Mouse (Mus musculus) 416B (cell line): Measurements from ENCODE around the gene Ywhah.
"Not testable (repeated sequence)": the region's sequence is repeated elsewhere in the genome, so short reads cannot be mapped to it uniquely, and the experiment has no call there.

ENCODE experiments used
- DNase-seq: peaks from one replicate; pipeline ENCODE4 v3.0.0; 2011; ENCODE audit warnings: low read depth

Gene Ywhah

DNA sequence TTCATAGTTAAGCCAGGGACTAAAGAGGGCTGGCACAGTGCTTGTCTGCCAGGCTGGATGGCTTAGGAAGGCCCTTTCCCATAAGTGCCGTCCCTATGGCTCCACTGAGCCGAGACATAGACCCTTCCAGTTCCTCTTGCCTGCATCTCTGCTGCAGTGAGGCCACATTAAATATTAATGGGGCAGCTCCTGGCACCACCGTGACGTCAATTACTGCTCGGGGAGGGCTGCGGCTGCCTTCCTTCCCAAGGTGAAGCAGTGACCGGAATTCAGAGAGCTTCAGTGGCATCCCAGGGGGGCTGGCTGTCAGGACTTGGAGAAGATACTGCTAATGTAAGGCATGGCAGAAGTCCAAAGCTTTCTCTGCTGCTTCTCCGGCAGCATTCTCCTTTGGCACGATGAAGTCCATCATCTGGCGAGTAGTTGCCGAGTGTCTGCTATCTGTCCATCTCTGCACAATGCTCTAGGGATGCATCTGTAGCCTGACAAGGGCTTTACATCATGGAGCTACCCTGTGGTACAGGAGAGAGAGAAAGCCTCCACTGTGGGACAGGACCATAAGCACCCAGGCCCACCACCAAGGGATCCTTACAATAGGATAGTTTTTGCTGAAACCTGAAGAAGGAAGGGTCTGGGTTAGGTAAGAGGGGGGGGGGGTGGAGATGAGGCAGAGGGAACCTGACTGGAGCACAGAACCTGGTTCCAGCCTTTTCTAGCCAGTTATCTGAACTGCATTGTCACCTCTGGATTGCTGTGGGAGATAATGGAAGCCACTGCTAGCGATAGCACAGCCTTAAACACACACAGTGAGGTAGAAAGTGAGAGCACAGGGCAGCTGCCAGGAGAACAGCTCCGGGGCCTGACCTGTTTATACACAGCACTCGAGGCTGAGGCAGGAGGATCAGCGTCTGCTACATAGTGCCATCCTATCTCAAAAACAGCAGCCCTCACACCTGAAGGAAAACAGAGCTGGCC is 7.2 kb upstream of the Ywhah start:
- no peak for DNase-seq

DNA sequence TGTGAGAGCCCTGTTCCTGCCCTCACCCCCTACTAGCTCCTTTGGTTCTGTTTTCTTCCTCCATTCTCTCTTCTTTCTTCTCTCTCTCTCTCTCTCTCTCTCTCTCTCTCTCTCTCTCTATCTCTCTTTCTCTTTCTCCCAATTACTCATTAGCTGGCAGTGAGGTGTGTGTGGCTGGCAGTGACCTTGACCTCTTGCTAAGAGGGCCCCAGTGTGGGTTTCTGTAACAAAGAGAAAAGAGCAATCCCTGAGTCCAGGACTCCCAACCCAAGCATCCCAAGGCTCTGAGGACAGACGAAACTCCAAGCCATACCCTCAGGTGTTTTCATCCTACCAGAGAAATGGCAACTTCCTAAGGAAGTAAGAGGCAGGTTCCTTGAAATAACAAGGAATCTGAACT is 4.5 kb upstream of the Ywhah start:
- no peak for DNase-seq

DNA sequence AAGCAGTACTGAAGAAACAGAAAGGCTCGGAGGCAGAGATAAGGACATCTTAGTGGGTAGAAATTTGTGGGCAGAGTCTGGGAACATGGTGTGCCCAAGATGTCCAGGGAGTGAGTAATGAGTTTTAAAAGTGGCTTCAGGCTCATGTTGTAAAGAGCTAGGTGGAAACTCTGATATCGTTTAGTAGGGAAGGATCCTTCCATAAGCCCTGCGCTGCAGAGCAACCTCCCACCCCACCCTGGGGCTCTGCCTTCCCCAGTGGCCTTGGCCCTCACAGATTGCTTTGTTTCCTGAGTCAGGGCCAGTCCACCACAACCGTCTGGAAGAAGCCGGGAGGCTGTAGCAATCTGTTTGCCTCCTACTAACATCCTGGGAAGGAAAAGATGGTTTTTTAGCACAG is 3.0 kb upstream of the Ywhah start:
- DNase-seq, result peak; percentile 64

DNA sequence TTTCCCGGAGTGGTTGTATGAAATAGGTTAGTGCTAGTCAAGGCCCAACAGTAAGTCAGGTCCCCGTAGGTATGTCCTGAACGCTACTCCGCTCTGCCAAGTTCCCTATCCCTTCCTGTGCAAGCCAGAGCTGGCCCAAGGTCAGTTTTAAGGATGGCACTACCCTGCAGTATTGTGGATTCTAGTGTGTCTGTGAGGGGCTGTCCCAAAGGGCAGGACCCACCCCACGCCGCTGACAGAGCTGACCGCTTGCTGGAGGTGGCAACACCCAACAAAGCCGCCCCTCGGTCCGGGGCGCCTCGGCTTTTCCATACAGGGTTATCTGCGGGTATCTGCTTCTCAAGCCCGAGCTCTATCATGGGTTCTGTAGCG is 441 bp upstream of the Ywhah start:
- no peak for DNase-seq

DNA sequence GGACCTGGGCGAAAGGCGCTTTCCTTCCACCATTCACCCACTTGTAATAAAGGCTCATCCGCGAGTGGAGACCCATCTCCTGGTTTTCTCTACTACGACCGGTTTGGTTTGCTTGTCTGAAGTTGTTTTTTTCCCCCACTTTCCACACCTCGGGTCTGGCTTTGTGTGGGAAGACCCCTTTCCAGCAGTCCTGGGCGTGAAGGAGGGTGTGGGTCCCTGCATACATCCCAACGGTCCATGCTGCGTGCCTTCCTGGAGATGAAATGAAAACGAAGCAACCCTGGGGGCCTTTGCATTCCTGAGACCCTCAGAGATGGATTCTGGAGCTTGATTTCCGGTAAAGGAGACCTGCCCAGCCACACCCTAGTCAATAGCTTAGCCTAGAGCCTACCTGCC is 808 bp downstream of the Ywhah start:
- DNase-seq, result no peak

DNA sequence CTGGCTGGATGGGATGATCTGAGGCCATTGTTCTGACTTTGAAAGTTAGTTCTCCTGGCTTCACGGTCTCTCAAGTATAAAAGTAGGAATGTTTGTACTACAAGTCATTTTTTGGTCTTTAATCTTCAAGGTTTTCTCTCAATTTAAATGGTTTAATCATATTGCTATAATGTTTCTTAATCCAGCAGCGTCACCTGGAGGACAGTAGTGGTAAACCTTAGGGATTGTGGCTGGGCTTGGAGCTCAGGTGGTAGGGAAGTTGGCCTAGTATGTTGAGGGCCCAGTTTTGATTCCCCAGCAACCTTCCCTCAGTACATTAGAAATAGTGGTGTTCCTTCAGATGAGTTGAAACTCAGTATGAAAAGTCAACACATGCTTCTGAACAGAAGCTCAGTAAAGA is 3.0 kb downstream of the Ywhah start:
- peak; percentile 52 for DNase-seq

DNA sequence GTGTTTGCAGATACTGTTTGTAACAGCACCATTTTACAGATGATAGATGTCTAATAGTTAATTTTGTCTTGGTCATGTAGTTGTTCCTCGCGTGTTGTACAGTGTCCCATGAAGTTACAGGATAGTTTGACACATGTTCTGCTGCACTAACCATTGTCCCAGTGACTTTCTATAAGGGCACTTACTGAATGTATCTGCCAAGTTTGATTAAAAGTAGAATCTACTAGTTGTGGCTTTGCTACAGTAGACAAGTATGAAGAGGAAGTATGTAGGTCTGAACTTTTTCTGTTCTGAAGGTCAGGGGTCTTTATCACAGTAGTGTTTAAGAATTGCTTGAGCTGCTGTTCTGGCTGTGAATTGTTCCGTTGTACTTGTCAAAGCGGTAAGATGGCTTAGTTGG is 4.7 kb downstream of the Ywhah start:
- no peak for DNase-seq

DNA sequence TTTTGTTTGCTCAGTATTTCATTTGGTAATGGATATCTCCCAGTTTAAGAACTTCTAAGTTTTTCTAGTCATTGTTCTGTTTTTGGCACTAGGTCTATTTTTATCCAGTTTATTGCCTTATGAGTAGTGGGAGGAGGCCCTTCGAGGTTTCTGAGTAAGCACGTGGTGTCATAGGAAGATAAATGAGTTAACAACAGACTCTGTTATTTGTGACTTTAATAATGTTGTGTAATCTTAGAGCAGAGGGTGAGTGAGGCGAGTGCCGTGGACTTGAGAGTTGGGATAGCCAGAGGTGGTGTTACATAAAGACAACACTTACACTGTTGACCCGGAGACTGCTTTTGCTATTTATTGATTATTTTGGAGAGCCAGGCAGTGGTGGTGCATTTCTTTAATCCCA is 5.9 kb downstream of the Ywhah start:
- peak; percentile 65 for DNase-seq

DNA sequence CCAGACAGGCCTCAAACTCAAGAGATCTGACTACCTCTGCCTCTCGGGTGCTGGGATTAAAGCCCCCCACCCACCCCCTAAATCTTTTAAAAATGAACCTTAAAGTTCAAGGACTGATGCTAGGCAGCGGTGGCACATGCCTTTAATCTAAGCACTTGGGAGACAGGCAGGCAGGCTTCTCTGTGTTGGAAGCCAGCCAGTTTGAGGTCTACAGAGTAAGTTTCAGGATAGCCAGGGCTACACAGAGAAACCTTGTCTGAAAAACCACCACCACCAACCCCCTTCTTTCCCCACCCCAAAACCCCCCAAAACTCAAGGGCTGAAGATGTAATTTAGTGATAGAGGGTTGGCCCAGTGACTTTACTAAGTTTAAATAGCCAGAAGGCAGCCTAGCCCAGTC is 10.0 kb downstream of the Ywhah start:
- DNase-seq, result no peak

DNA sequence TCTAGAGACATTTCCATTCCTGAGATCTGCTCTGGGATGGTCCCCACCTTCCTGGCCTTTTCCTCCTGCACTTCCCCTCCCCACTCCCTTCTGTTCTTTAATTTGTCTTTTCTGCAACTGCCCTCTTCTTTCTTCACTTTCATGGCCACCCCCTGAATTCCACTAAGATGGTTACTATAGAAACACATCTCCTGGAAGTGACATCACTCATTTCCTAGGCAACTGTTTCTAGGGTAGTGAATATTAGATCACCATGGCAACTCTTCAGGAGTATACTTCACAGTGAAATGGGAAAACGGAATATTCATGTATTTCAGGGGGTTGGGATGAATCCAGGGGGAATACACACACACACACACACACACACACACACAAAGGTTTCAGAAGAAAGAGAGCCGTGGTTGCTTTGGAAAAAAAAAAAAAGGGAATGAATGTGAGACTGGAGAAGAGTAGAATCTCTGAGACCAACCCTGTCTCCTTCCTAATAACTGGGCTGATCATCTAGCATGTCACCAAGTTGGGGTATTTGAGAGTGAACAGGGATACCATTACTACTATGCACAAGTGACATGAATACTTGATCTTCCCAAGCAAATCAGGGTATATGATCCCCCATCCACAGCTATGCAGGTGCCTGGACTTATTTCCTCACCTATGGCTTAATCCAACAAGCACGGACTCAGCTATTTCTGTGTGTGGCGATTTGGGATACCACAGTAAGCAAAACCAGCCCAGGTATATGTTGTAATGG is 12.0 kb downstream of the Ywhah start:
- DNase-seq, result no peak

DNA sequence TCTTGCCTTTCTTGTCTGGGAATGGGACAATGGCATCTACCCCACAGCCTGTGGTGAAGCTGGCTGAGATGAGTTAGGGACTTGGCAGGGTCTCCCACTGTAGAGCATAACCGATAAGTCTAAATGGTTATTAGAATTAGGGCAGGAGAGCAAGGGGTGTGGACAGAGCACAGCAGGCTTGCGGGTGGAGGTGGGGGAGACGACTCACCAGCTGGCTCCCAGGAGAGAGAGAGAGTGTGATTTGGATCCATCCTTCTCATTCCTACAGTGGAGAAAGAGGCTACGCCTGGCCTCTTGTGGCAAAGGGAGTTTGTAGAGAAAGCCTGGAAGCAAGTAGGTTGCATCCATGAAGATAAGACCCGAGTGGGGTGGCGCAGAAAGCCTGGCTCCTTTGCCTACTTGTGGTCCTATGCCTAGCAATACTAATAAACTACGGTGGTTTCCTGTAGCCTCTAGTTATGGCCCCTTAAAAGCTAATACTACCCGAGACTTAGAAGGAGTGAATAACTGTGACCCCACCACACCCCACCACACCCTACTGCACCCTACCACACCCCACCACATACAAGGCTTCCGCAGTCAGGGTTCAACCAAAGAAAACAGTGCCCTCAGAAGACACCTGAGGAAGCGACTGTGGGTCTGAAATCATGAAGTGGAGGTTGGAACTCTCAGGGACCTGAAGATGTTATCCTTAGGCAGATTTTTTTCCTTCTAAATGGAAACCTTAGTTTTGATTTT is 13.6 kb downstream of the Ywhah start:
- no peak for DNase-seq

DNA sequence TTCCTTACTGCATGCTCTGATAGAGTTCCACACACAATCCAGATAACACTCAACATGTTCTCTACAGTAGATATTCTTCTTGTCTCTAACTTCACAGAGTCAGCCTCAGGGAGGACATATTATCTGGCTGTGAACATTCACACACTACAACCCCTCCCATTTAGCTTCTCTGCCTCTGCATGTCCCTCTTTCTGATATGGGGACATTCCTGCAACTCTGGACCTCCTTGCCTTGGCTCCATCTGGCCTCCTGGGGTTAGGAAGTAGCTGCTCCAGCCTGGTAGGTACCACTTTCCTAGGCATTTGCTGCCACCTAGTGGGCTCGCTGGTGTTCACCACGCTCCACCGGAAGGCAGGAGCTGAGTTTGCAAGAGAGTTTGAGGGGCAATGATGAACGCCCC is 14.5 kb downstream of the Ywhah start:
- DNase-seq, result peak; percentile 84

DNA sequence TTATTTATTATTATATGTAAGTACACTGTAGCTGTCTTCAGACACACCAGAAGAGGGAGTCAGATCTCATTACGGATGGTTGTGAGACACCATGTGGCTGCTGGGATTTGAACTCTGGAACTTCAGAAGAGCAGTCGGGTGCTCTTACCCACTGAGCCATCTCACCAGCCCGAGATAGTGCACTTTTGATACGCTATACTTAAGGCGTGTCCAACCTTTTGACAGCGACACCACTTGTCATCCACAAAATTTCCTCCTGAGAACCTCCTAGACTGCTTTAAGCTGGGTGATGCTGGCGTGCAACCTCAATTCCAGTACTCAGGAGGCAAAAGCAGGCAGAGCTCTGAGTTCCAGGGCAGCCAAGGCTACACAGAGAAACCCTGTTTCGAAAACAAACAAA is 15.0 kb downstream of the Ywhah start:
- DNase-seq, result not testable (repeated sequence)

DNA sequence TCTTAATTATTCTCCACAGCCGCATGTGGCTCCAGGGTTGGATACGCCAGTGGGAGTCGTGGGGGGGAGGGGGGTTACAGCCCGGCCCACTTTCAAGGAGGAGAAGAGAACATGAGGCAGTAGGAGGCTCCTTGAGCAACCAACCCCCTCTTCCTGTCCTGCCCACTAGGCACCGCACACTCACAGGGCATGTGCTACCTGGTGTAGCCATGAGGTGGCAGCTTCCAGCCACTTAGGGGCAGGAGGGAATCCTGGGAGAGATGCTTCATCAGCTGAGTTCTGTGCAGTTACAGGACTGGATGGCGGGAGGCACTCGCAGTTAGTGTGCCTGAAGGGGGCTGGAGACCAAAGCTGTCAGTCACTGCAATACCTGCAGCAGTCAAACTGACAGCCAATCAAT is 15.5 kb downstream of the Ywhah start:
- DNase-seq, result peak; percentile 67

DNA sequence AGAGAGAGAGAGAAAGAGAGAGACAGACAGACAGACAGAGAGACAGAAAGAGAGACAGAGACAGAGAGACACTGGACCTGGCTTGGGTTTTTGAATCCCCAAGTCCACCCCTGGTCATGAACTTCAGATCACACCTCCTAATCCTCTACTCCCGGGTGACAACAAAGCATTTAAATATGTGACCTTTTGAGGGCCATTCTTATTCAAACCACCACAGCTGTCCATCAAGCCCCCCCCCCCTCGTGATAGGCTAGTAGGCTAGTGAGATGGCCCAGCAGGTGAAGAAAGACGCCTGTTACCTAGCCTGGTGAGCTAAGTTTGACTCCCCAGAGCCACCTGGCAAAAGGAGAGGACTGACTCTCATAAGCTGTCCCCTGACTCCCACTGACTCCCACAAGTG is 16.3 kb downstream of the Ywhah start:
- DNase-seq, result no peak

DNA sequence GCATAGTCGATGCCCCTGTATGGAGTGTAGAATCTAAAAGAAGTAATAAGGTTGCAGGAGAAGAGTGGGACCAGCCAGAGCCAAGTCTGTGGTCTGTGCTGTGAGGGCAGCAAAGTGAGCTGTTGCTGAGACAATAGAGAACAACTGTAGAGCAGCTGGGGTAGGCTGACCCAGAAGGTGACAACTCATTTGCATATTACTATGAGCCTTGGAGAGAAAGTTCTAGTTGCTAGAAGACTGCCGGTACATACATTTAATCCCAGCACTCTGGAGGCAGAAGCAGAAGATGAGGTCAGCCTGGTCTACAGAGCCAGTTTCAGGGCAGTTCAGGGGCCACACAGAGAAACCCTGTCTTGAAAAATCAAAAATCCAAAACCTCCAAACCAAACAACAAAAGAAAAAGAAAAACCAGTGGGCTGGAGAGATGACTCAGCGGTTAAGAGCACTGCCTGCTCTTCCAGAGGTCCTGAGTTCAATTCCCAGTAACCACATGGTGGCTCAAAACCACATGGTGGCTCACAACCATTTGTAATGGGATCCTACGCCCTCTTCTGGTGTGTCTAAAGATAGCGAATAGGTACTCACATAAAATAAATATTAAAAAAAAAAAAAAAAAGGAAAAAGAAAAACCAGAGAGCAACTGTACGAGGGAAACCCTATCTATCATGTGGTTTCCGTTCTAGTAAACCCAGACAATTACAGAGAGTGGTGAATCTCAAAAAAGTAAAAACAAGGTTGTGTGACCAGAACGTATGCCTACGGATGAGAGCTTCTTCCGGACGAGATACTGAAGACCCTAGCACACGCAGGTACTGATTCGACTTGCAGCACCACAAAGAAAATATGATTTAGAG is 20.3 kb downstream of the Ywhah start:
- DNase-seq, result no peak

DNA sequence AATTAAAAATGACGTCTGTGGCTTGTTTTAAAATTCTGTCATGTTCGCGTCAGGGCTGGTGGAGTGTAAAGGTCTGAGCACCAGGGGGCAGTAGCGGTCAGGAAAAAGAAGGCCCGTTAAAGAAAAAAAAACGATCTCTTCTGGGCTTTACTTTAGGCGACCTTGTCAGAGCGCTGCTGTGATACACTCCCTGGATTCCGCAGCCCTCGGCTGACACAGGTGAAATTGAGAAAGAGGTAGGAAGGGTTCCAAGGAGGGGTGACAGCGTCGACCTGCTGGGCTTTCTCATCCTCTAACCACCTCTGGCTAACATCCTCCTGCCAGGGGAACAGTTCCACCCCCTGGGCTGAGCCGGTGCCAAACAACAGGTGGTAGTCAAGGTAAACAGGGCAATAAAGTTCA is 20.9 kb downstream of the Ywhah start:
- peak; percentile 85 for DNase-seq

DNA sequence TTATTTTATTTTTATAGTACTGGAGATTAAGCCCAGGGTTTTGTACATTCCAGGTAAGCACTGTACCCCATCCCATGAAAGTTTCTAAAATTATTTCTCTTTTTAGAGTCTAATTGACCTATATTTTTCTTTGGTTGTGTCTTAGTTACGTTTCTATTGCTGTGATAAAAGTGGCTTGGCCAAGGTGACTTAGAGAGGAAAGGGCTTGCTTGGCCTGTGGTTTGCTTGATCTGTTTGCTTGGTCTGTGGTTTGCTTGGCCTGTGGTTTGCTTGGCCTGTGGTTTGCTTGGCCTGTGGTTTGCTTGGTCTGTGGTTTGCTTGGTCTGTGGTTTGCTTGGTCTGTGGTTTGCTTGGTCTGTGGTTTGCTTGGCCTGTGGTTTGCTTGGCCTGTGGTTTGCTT is 22.1 kb downstream of the Ywhah start:
- peak; percentile 55 for DNase-seq

DNA sequence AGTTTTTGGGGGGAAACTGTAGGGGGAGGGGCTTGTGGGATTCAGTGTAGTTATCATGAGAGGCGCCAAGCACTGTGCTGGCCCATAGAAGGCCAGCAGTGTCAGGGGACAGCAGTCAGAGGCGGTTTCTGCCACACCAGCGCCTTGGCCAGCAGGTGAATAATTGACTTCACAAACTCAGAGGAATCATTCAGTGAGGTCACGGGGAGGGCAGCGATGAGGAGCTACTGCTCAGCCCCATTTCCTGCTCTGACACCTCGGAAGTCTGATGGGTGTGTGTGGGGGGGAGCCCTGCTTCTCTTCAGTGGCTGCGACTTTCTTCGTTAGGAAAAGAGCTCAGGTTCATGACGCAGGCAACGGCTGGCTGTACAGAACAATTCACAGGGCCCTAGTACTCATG is 24.8 kb downstream of the Ywhah start:
- no peak for DNase-seq

DNA sequence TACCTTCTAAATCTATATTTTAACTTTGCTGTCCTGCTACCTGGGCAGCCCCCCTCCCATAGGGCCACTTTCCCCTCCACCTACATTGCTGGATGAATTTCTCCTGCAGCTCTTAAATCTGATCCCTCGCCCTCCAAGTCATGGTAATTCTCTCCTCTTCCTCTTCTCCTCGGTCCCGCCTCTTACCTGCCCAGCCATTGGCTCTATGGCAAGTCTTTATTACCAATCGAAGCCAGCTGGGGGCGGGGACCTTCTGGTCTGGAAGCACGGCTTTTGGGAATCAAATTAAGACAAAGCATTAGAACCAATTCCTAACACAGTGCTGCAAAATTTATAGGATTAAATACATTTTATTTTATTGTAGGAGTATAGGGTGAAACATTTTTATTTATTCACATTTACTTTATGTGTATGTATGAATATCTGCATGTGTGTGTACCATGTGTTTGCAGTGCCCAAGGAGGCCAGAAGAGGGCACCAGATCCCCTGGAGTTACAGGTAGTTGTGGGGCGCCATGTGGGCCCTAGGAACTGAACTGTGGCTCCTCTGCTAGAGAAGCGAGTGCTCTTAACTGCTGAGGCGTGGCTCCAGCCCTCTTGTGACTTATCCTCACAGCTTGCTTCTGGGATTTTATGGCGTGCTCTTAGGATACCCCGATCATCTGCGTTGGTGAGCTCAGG is 26.2 kb downstream of the Ywhah start:
- DNase-seq, result no peak

DNA sequence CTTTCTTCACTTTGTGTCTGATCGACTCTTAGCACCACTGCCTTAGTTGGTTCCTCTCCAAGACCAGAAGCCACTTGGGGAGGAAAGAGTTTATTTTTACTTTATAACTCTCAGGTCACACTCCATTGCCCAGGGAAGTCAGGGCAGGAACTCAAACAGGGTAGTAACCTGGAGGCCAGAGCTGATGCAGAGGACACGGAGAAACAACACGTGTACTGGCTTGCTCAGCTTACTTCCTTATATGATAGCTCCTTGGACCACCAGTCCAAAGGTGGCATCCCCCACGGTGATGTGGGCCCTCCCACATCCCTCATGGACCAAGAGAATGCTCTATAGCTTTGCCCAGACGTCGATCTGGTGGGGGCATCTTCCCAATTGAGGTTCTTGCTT is 26.7 kb downstream of the Ywhah start:
- no peak for DNase-seq
